Mouse (Mus musculus) megakaryocyte, embryonic 14.5 days (primary cell): ENCODE measurements around the gene Olfr1378.

ENCODE experiments used
- FLI1 ChIP-seq: IDR thresholded peaks from 2 replicates; pipeline ENCODE4 v1.6.1; 2012; ENCODE audit warnings: low read length, inconsistent platforms, mixed read lengths
- GATA1 ChIP-seq: IDR thresholded peaks from 3 replicates; pipeline ENCODE4 v1.6.1; 2012; ENCODE audit warnings: mixed read lengths, low read length, inconsistent platforms, borderline replicate concordance

DNA sequence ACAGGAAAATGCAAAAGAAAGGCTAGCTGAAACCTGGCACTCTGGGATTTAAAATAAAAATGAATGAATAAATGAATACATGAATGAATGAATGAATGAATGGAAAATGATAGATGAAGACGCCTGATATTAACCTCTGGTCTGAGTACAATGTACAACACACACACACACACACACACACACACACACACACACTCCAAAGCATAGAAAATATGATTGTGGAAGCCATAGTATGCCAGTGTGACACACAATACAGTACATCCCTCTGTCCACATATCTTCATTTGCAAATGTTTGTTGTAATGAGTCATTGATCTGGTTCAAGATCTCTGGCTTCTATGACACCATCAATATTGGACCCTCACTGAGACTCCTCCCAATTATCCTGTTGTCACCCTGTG, 34.3 kb upstream of the Olfr1378 start:
- no peak for TF ChIP-seq GATA1
- no peak for TF ChIP-seq FLI1
